Mouse (Mus musculus): ENCODE results near the gene Dnah11. TPM values are rescaled to one million over a fixed set of nuclear protein-coding genes. Genes with fewer than 3 reads are reported as not detected.
A peak's percentile ranks its signal among the peaks of the same experiment; 100 is the strongest.

The Dnah11 gene
- total and polyA plus RNA-seq, 3 experiments, result 0.11 to 0.77 TPM; not detected in 1

- H3K9me3 ChIP-seq (replicated peaks; ENCODE audit: insufficient read depth, low read length), result no peaks in the 10 kb centered on the region
- TF ChIP-seq NELFE (IDR thresholded peaks at IDR 0.05; ENCODE audit: low read depth, low read length), result no peak
- no peak for TF ChIP-seq GABPA (IDR thresholded peaks at IDR 0.05; ENCODE audit: low read depth, low read length)
- TF ChIP-seq RAD21 (IDR thresholded peaks at IDR 0.05; ENCODE audit: low read depth, low read length), result no peak
- no peak for TF ChIP-seq MEF2A (IDR thresholded peaks at IDR 0.05; ENCODE audit: extremely low read depth, insufficient replicate concordance, low read depth, low read length, poor library complexity, severe bottlenecking)
- TF ChIP-seq MYB (IDR thresholded peaks at IDR 0.05; ENCODE audit: low read depth, low read length), result no peak
- no peak for TF ChIP-seq MXI1 (IDR thresholded peaks at IDR 0.05; ENCODE audit: low read depth, low read length)
- TF ChIP-seq UBTF (IDR thresholded peaks at IDR 0.05; ENCODE audit: borderline replicate concordance, insufficient read depth, low read depth, low read length), result no peak
- TF ChIP-seq RCOR1 (IDR thresholded peaks at IDR 0.05; ENCODE audit: low read depth, low read length), result no peak
- TF ChIP-seq SIN3A (IDR thresholded peaks at IDR 0.05; ENCODE audit: low read length), result no peak
- TF ChIP-seq USF2 (IDR thresholded peaks at IDR 0.05; ENCODE audit: borderline replicate concordance in 1 of 2, insufficient read depth in 1 of 2, low read depth in 1 of 2, low read length in 2 of 2), result no peak
- no peak for TF ChIP-seq ZKSCAN1 (IDR thresholded peaks at IDR 0.05; ENCODE audit: low read depth, low read length)
- TF ChIP-seq CHD1 (IDR thresholded peaks at IDR 0.05; ENCODE audit: low read depth, low read length), result no peak
- no peak for TF ChIP-seq SMC3 (IDR thresholded peaks at IDR 0.05; ENCODE audit: low read depth, low read length)
- no peak overlapping the region for H3K9ac ChIP-seq (ENCODE audit: control insufficient read depth, low read depth, low read length, poor library complexity, severe bottlenecking)
- no peak overlapping the region for H3K27ac ChIP-seq (ENCODE audit: control insufficient read depth, low read depth, low read length)
- no peak for DNase-seq (ENCODE audit: low read depth, low spot score)
- H3K79me2 ChIP-seq (ENCODE audit: control insufficient read depth, insufficient read depth, low read length, poor library complexity), result no peaks in the 10 kb centered on the region
- H3K36me3 ChIP-seq (ENCODE audit: control insufficient read depth in 1 of 2, insufficient read depth in 2 of 2, low read length in 2 of 2), result no peaks in the 10 kb centered on the region
- no peaks in the 10 kb centered on the region for H3K4me1 ChIP-seq (ENCODE audit: control insufficient read depth in 1 of 2, insufficient read depth in 2 of 2, low read length in 2 of 2)
- H3K4me3 ChIP-seq (ENCODE audit: control insufficient read depth in 1 of 2, insufficient read depth in 1 of 2, low read depth in 2 of 2, low read length in 2 of 2), result no peak overlapping the region
- peaks cover 2 to 3% of the 10 kb centered on the region in 2 experiments; a peak in 3 of 4 replicates for H3K27me3 ChIP-seq (ENCODE audit: control insufficient read depth in 1 of 2, insufficient read depth in 2 of 2, low read length in 2 of 2)
Observed at GRCm38 (mm10) chr12:118025771-118026170, 173.1 kb downstream of the Dnah11 start.

- Histone ChIP-seq H3K9ac (ENCODE audit: control insufficient read depth, low read depth, low read length, poor library complexity, severe bottlenecking) (no peak overlapping the region), H3K4me1 (ENCODE audit: control insufficient read depth in 1 of 2, insufficient read depth in 2 of 2, low read length in 2 of 2) (0 out of 4 replicates have a peak, but pooled peaks cover 0 to 4% of the 10 kb centered on the region in 2 experiments)
Observed at GRCm38 (mm10) chr12:118018936-118019335, 179.9 kb downstream of the Dnah11 start.

GRCm38 (mm10) chr12:118013872-118014271, 185.0 kb downstream of the Dnah11 start:
- H3K27me3 ChIP-seq (ENCODE audit: control insufficient read depth in 1 of 2, insufficient read depth in 2 of 2, low read length in 2 of 2), result peaks cover 0 to 2% of the 10 kb centered on the region in 2 experiments; a peak in 1 of 4 replicates
- 0 out of 4 replicates have a peak, but pooled peaks cover 0 to under 1% of the 10 kb centered on the region in 2 experiments for H3K4me1 ChIP-seq (ENCODE audit: control insufficient read depth in 1 of 2, insufficient read depth in 2 of 2, low read length in 2 of 2)
- H3K4me3 ChIP-seq (ENCODE audit: control insufficient read depth in 1 of 2, insufficient read depth in 1 of 2, low read depth in 2 of 2, low read length in 2 of 2), result no peak overlapping the region
- no peak for DNase-seq (ENCODE audit: low read depth, low spot score)
- no peaks in the 10 kb centered on the region for H3K79me2 ChIP-seq (ENCODE audit: control insufficient read depth, insufficient read depth, low read length, poor library complexity)
- H3K27ac ChIP-seq (ENCODE audit: control insufficient read depth, low read depth, low read length), result no peak overlapping the region
- TF ChIP-seq EP300 (IDR thresholded peaks at IDR 0.05; ENCODE audit: low read depth in 1 of 2, low read length in 2 of 2) (no peak), CTCF (IDR thresholded peaks at IDR 0.05 in 2 of 3, conservative IDR thresholded peaks at IDR 0.05 in 1 of 3; ENCODE audit: control insufficient read depth in 1 of 3, insufficient read depth in 1 of 3, low read depth in 2 of 3, low read length in 3 of 3, poor library complexity in 1 of 3, severe bottlenecking in 1 of 3) (no peak), MYC (IDR thresholded peaks at IDR 0.05; ENCODE audit: low read depth, low read length) (no peak), E2F4 (IDR thresholded peaks at IDR 0.05; ENCODE audit: borderline replicate concordance, low read depth, low read length) (no peak), KAT2A (conservative IDR thresholded peaks at IDR 0.05; ENCODE audit: low read depth, low read length) (no peak), ELF1 (IDR thresholded peaks at IDR 0.05; ENCODE audit: low read depth, low read length) (no peak), HCFC1 (IDR thresholded peaks at IDR 0.05; ENCODE audit: low read depth, low read length) (no peak), POLR2AphosphoS5 (IDR thresholded peaks at IDR 0.05; ENCODE audit: borderline replicate concordance, low read depth, low read length) (no peak), TAL1 (IDR thresholded peaks at IDR 0.05; ENCODE audit: low read length) (no peak), ZKSCAN1 (IDR thresholded peaks at IDR 0.05; ENCODE audit: low read depth, low read length) (no peak), USF1 (IDR thresholded peaks at IDR 0.05; ENCODE audit: low read depth, low read length) (no peak)
- H3K9ac ChIP-seq (ENCODE audit: control insufficient read depth, low read depth, low read length, poor library complexity, severe bottlenecking), result no peak overlapping the region
- no peaks in the 10 kb centered on the region for H3K36me3 ChIP-seq (ENCODE audit: control insufficient read depth in 1 of 2, insufficient read depth in 2 of 2, low read length in 2 of 2)
- H3K9me3 ChIP-seq (replicated peaks; ENCODE audit: insufficient read depth, low read length), result no peaks in the 10 kb centered on the region

More at GRCm38 (mm10) chr12:118018936-118019335, 179.9 kb downstream of the Dnah11 start:
- H3K27me3 ChIP-seq (ENCODE audit: control insufficient read depth in 1 of 2, insufficient read depth in 2 of 2, low read length in 2 of 2), result peaks cover 2% of the 10 kb centered on the region in 2 experiments; a peak in 1 of 4 replicates
- H3K79me2 ChIP-seq (ENCODE audit: control insufficient read depth, insufficient read depth, low read length, poor library complexity), result no peaks in the 10 kb centered on the region
- no peaks in the 10 kb centered on the region for H3K36me3 ChIP-seq (ENCODE audit: control insufficient read depth in 1 of 2, insufficient read depth in 2 of 2, low read length in 2 of 2)
- peak; percentile 43 for DNase-seq (ENCODE audit: low read depth, low spot score)
- no peak overlapping the region for H3K27ac ChIP-seq (ENCODE audit: control insufficient read depth, low read depth, low read length)
- H3K4me3 ChIP-seq (ENCODE audit: control insufficient read depth in 1 of 2, insufficient read depth in 1 of 2, low read depth in 2 of 2, low read length in 2 of 2), result no peak overlapping the region
- TF ChIP-seq EP300 (IDR thresholded peaks at IDR 0.05; ENCODE audit: low read depth in 1 of 2, low read length in 2 of 2) (peak in 1 of 2 experiments; percentile 23; a peak in 1 of 4 replicates), CHD2 (IDR thresholded peaks at IDR 0.05; ENCODE audit: low read length) (no peak)
- no peaks in the 10 kb centered on the region for H3K9me3 ChIP-seq (replicated peaks; ENCODE audit: insufficient read depth, low read length)
